27 mouse cellular contexts compared by ENCODE assay signal in genomic region chr6:108684430-108684829, GRCm38 (mm10).
"Had no signal": no experiment of that assay in that cellular context is flagged by ENCODE, and none has a peak within 500 bp of the region (broad histone marks: within the 10 kb centered on the region; RNA-seq: fewer than 3 reads in every experiment).

No protein-coding gene starts in this region.

- DNase-seq: gastrocnemius, adult 2 months; gastrocnemius, postnatal 10 days; gastrocnemius, postnatal 25 days; heart, adult 18-20 months; heart, postnatal 10 days; heart, postnatal 4 days; kidney, adult 18-20 months; kidney, adult 8-10 months; kidney, postnatal 10 days; kidney, postnatal 25 days; kidney, postnatal 4 days; liver; liver, embryonic 13.5 days had no signal

- H3K4me1 ChIP-seq: hindbrain, embryonic 12.5 days; limb, embryonic 12.5 days had no signal

- H3K4me3 ChIP-seq: gastrocnemius, adult 2 months; heart, embryonic 10.5 days; heart, embryonic 12.5 days; hindbrain, embryonic 10.5 days; hindbrain, embryonic 12.5 days; intestine, embryonic 15.5 days; layer of hippocampus, adult 2 months; left cerebral cortex, adult 2 months; limb, embryonic 10.5 days; limb, embryonic 12.5 days; liver, embryonic 13.5 days had no signal

- H3K9ac ChIP-seq: heart, embryonic 12.5 days; hindbrain, embryonic 12.5 days; hindbrain, embryonic 14.5 days; intestine, embryonic 15.5 days; limb, embryonic 12.5 days; liver, embryonic 13.5 days had no signal

- H3K9me3 ChIP-seq: heart, embryonic 10.5 days; heart, embryonic 12.5 days; hindbrain, embryonic 10.5 days; hindbrain, embryonic 12.5 days; intestine, embryonic 15.5 days; limb, embryonic 10.5 days; limb, embryonic 12.5 days; liver, embryonic 13.5 days had no signal

- H3K27ac ChIP-seq: gastrocnemius, adult 2 months; heart, embryonic 10.5 days; hindbrain, embryonic 10.5 days; hindbrain, embryonic 12.5 days; hindbrain, embryonic 14.5 days; intestine, embryonic 15.5 days; layer of hippocampus, adult 2 months; left cerebral cortex, adult 2 months; limb, embryonic 10.5 days; limb, embryonic 12.5 days; liver, embryonic 13.5 days had no signal

- H3K4me2 ChIP-seq: heart, embryonic 12.5 days; hindbrain, embryonic 12.5 days; hindbrain, embryonic 14.5 days; intestine, embryonic 15.5 days; limb, embryonic 12.5 days; liver, embryonic 11.5 days; liver, embryonic 13.5 days had no signal

- H3K36me3 ChIP-seq: heart, embryonic 10.5 days; heart, embryonic 12.5 days; hindbrain, embryonic 10.5 days; hindbrain, embryonic 12.5 days; intestine, embryonic 15.5 days; limb, embryonic 10.5 days; limb, embryonic 12.5 days; liver, embryonic 13.5 days had no signal

- H3K27me3 ChIP-seq: heart, embryonic 12.5 days; hindbrain, embryonic 12.5 days; intestine, embryonic 15.5 days; limb, embryonic 12.5 days; liver, embryonic 13.5 days had no signal

- ATAC-seq: hindbrain, embryonic 16.5 days; inflammation-experienced regulatory T-cells, adult 6 months; intestine, embryonic 15.5 days; intestine, postnatal 0 days had no signal
